Mouse (Mus musculus): ENCODE data around the gene 2810021J22Rik.

DNA sequence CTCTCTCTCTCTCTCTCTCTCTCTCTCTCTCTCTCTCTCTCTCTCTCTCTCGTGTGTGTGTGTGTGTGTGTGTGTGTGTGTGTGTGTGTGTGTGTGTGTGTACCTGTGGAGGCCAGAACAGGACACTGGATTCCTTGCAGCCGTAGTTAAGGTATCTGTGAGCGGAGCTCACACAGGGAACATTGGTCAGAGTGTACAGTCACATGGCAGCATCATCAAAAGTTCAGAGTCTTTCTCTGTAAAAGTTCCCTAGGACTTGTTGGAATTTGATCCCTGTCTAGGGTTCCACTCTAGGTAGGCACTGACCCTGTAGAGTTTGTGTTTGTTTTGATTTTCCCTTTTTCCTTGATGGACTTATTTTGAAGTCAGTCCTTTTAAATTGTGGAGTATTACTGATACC lies 59.6 kb downstream of the 2810021J22Rik start:
- TF ChIP-seq POLR2A (IDR thresholded peaks at IDR 0.05; ENCODE audit: extremely low read depth, insufficient read depth, low read length) (no peak), CTCF (IDR thresholded peaks at IDR 0.05; ENCODE audit: low read depth, low read length) (no peak)

All from liver, adult 2 months (tissue).